Mouse (Mus musculus) bone marrow, adult 2 months (tissue): ENCODE measurements at regions not wholly inside any gene's neighbourhood (a gene's known extent, or its start where the extent isn't known, plus 50 kb on each side); places are given as distances from the start of the nearest gene placed in this dataset.
"Not testable (repeated sequence)": the region's sequence is repeated elsewhere in the genome, so short reads cannot be mapped to it uniquely, and the experiment has no call there.

Source experiments
- H3K27ac ChIP-seq: fragments of 200-500 bp; 2 replicates; pipeline ENCODE4 v1.5.1; 2012; ENCODE audit warnings: low read depth, mild to moderate bottlenecking, control low read depth, inconsistent platforms, low read length; ENCODE audit not compliant: control insufficient read depth, poor library complexity, insufficient read depth
- H3K4me1 ChIP-seq: fragments of 200-500 bp; 2 replicates; pipeline ENCODE4 v1.6.1; 2011; ENCODE audit warnings: low read length; ENCODE audit not compliant: control insufficient read depth, insufficient read depth
- H3K4me3 ChIP-seq: fragments of 200-500 bp; replicated peaks from 2 replicates; pipeline ENCODE3; 2011; ENCODE audit warnings: mild to moderate bottlenecking, low read depth, low read length, control low read depth; ENCODE audit not compliant: control insufficient read depth
- CTCF ChIP-seq: fragments of 200-500 bp; IDR thresholded peaks from 2 replicates; pipeline ENCODE4 v1.5.1; 2011; ENCODE audit warnings: low read length, control low read depth; ENCODE audit not compliant: control insufficient read depth, insufficient read depth
- POLR2A ChIP-seq: fragments of 200-500 bp; IDR thresholded peaks from 2 replicates; pipeline ENCODE4 v1.6.1; 2011; ENCODE audit warnings: low read depth, mild to moderate bottlenecking, control low read depth, low read length, borderline replicate concordance; ENCODE audit not compliant: control insufficient read depth
- WGBS: fragments of 180-500 bp; shearing (Covaris S2); methylation state at CpG from one replicate; pipeline ENCODE4 v1.1.7; 2018; 5-methylcytosine and 5-hydroxymethylcytosine counted together

- no peak for TF ChIP-seq POLR2A
- no peak for TF ChIP-seq CTCF
- 61% methylated on average over 3 of the region's 3 CpGs for WGBS
- Histone ChIP-seq H3K4me1 (no peaks in the 10 kb centered on the region), H3K27ac (no peak overlapping the region), H3K4me3 (no peak overlapping the region)
Observed at GRCm38 (mm10) chr10:19297669-19298068, 58.7 kb upstream of the Olig3 start.

- TF ChIP-seq POLR2A (no peak), CTCF (no peak)
- 86% methylated on average over 7 of the region's 7 CpGs for WGBS
Observed at GRCm38 (mm10) chr10:19295388-19296013, 60.8 kb upstream of the Olig3 start.

GRCm38 (mm10) chr10:19291474-19291873, 64.9 kb upstream of the Olig3 start:
- H3K4me1 ChIP-seq, result no peaks in the 10 kb centered on the region; the same call in 1 of the 2 replicates
- WGBS, result 47% methylated on average over 5 of the region's 5 CpGs
- H3K27ac ChIP-seq, result no peak overlapping the region
- no peak for TF ChIP-seq CTCF
- no peak for TF ChIP-seq POLR2A
- H3K4me3 ChIP-seq, result no peak overlapping the region

More at GRCm38 (mm10) chr10:19295388-19296013, 60.8 kb upstream of the Olig3 start:
- no peaks in the 10 kb centered on the region; the same call in 1 of the 2 replicates for H3K4me1 ChIP-seq
- no peak overlapping the region for H3K27ac ChIP-seq
- H3K4me3 ChIP-seq, result no peak overlapping the region

- H3K4me3 ChIP-seq, result not testable (repeated sequence)
- WGBS, result 41% methylated on average over 3 of the region's 3 CpGs
Observed at GRCm38 (mm10) chr10:19291039-19291438, 65.3 kb upstream of the Olig3 start.

GRCm38 (mm10) chr10:19282166-19282565, 74.2 kb upstream of the Olig3 start:
- Histone ChIP-seq H3K4me1 (no peaks in the 10 kb centered on the region), H3K4me3 (no peak overlapping the region), H3K27ac (no peak overlapping the region)
- TF ChIP-seq POLR2A, result no peak
- no peak for TF ChIP-seq CTCF
- WGBS, result 87% methylated on average over 3 of the region's 3 CpGs

More at GRCm38 (mm10) chr10:19291039-19291438, 65.3 kb upstream of the Olig3 start:
- not testable (repeated sequence) for H3K4me1 ChIP-seq, H3K27ac ChIP-seq

- Histone ChIP-seq H3K27ac (no peak overlapping the region), H3K4me1 (no peaks in the 10 kb centered on the region), H3K4me3 (no peak overlapping the region)
- WGBS, result 91% methylated on average over 4 of the region's 4 CpGs
- TF ChIP-seq CTCF (no peak), POLR2A (no peak)
Observed at GRCm38 (mm10) chr10:19281021-19281420, 75.3 kb upstream of the Olig3 start.

GRCm38 (mm10) chr10:19278189-19278842, 78.0 kb upstream of the Olig3 start:
- TF ChIP-seq CTCF (no peak), POLR2A (no peak)
- no peaks in the 10 kb centered on the region for H3K4me1 ChIP-seq
- H3K27ac ChIP-seq, result no peak overlapping the region
- H3K4me3 ChIP-seq, result no peak overlapping the region
- WGBS, result 74% methylated on average over 5 of the region's 5 CpGs

GRCm38 (mm10) chr10:19277103-19277827, 79.1 kb upstream of the Olig3 start:
- H3K4me1 ChIP-seq, result no peaks in the 10 kb centered on the region
- no peak overlapping the region for H3K4me3 ChIP-seq
- H3K27ac ChIP-seq, result no peak overlapping the region
- WGBS, result 84% methylated on average over 9 of the region's 9 CpGs
- TF ChIP-seq POLR2A (no peak), CTCF (no peak)
